Mouse (Mus musculus) heart, postnatal 14 days (tissue): ENCODE measurements at regions not wholly inside any gene's neighbourhood (a gene's known extent, or its start where the extent isn't known, plus 50 kb on each side); places are given as distances from the start of the nearest gene placed in this dataset.
A peak's percentile ranks its signal among the peaks of the same experiment; 100 is the strongest.

Experiments used
- DNase-seq, 2 experiments: peaks; one replicate each; pipeline ENCODE4 v3.0.0; 2021 to 2022
- intact Hi-C: fragments of 180-260 bp; cut with DNase I; formaldehyde crosslinking; loops from one replicate; pipeline ENCODE4 v1.15.1; 2025

- intact Hi-C loops: no loop called here
- peak; percentile 62 to 69 for DNase-seq
These were observed 226.8 kb upstream of the Spdye4c start for GRCm38 (mm10) chr2:128364161-128364560.

- intact Hi-C loops: no loop called here
- no peak for DNase-seq
These were observed 226.0 kb upstream of the Spdye4c start for GRCm38 (mm10) chr2:128365004-128365403.

DNA sequence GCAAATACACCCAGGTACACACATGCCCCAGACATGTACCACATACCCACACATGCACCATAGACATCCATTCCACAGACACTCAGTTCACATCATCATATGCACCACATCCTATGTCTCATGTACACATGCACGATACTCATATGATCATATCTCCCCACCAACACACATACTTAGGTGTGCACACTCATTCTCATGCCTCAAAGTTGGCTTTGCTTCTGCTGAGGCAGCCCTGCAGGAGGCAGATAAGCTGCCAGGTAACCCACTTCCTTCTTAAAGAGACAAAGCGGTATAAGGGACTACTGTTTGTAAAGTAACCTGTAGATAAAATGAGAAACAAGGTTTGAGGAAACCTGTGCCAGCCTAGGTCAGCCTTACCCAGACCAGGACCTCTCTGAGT lies 225.2 kb upstream of the Spdye4c start:
- intact Hi-C loops: no loop called here

GRCm38 (mm10) chr2:128367266-128368150 lies 223.5 kb upstream of the Spdye4c start:
- DNase-seq: no peak
- intact Hi-C loops: no loop called here

More for the DNA sequence above, 225.2 kb upstream of the Spdye4c start:
- DNase-seq: no peak

GRCm38 (mm10) chr2:128368534-128369273 lies 222.3 kb upstream of the Spdye4c start:
- intact Hi-C loops: no loop called here
- no peak for DNase-seq

DNA sequence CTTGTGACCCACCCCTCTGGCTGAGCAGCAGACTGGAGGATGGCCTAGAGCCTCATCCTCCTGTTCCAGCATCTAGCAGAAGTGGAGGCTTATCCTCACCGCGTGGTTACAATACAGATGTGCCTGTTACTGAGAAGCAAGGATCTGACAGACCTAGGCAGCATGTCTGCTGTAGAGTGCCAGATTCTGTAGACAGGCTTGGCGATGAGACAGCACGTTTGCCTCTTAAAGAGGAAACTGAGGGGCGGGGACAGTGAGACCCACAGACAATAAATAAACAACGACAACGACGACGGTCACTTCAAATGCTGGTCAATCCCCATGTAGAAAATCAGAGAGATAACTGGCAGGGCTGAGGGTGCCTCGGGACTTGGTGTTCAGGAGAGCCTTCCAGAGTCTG lies 220.2 kb upstream of the Spdye4c start:
- intact Hi-C loops: no loop called here
- no peak for DNase-seq

DNA sequence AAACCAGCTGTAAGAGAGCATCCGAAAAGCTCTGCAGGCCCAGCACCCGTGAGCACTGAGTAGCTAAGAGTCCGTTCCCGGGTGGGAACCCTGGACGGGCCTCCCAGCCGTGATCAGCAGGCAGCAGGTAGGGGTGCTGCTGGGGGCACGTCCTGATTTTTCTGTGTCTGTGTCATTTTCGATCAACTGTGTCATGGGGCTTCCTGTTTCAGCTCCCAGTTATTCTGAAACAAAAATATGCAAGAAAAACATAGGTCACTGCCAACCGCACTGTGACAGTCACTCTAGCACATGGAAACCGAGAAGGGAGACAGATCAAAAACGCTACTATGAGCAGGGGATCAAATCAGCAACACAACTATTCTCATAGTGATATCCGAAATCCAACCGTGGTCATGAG lies 218.8 kb upstream of the Spdye4c start:
- intact Hi-C loops: no loop called here
- no peak for DNase-seq

DNA sequence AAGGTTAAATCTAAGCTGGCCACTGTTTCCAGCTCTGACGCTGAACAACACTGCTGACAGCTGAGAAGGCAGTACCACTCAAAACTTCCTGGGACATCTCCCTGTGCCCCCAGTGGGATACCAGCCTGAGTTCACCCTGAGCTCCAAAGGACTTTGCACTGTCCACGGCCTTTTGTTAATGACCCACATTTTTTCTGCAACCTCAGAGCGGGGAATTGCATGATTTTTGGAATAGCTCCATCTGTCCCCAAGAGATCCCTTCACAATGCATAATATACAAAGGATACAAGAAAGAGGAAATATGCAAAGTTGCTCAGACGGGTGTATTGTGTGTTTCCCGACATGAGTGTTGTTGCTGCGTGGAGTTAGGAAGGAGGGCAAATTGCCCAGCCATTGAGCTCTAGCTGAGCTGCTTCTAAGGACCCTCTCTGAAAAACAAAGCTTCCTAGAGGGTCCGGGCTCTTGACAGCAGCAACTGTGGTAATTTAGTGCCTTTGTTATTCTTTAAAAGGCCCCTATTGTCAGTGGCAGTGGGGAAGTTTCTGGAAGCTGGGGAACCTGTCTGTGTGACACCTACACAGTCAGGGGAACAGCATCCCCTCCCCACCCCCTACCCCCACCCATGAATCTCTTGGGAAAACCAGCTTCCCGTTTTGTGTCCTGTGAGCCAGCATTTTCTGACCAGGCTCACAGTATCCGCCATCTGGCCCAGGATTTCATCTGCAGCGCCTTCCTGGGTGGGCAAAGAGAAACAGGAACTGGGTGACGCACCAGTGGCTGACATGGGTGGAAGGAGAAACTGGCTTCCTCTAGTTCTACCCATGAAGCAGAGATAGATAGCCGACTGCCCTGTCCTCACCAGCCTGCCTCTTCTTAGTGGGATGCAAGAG lies 217.4 kb upstream of the Spdye4c start:
- intact Hi-C loops: no loop called here
- DNase-seq: peak in 1 of 2 experiments; percentile 30

GRCm38 (mm10) chr2:128374253-128374566 lies 216.8 kb upstream of the Spdye4c start:
- no peak for DNase-seq
- intact Hi-C loops: no loop called here

GRCm38 (mm10) chr2:128374926-128375325 lies 216.1 kb upstream of the Spdye4c start:
- DNase-seq: no peak
- intact Hi-C loops: no loop called here

DNA sequence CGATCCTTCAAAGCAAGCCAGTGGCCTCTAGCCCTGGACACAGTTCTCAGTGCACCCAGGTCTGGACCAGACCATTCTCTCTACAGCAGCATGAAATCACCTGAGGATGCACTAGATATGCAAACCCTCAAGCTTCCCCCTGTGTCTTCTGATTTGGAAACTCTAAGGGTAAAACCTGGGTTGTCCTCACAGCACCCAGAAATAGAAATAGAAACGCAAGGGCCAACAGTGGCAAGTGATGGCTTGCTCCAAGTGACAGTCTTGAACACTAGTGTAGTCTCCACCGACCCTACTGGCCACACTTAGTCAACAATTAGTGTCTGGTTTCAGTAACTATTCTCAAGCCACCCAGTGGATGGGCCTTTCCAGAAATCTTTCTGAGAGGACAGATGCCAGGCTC lies 215.2 kb upstream of the Spdye4c start:
- intact Hi-C loops: no loop called here
- no peak for DNase-seq

DNA sequence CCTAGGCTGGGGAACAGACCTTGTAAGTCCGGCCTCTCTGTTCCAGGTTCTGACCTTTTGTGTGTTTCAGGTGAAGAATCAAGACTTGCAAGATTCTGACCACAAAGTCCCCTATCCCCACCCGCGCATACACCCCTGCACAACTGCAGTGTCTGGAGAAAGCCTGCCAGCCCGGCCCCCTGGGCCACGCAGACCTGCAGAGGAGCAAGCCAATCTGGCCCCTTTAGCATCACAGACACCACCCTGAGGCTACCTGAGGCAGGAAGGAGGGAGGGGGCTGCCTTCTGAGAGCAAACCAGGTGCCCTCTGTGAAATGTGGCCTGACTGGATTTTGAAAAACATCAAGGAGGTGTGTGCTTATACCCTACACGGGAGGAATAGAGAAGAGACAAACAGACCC lies 213.8 kb upstream of the Spdye4c start:
- no peak for DNase-seq
- intact Hi-C loops: no loop called here

DNA sequence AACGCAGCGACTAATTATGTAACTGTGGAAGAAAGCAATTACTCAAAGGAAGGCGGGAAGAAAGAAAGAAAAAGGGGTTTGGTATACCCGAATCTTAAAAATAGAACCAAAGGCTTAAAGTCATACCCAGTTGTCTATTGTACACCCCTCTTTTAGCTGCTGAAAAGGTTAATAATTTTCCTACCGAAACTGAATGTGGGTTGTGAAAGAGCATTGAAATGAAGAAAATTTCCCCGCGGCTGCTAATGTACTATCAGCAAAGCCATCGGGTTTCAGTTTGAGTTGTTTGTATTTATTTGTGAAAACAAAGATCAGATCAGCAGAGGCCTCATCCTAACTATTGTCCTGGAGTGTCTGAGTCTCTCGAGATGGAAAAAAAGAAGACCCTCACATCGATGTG lies 213.3 kb upstream of the Spdye4c start:
- DNase-seq: no peak
- intact Hi-C loops: no loop called here

GRCm38 (mm10) chr2:128378456-128378855 lies 212.6 kb upstream of the Spdye4c start:
- intact Hi-C loops: no loop called here
- no peak for DNase-seq

GRCm38 (mm10) chr2:128379151-128379550 lies 211.9 kb upstream of the Spdye4c start:
- no peak for DNase-seq
- intact Hi-C loops: no loop called here

DNA sequence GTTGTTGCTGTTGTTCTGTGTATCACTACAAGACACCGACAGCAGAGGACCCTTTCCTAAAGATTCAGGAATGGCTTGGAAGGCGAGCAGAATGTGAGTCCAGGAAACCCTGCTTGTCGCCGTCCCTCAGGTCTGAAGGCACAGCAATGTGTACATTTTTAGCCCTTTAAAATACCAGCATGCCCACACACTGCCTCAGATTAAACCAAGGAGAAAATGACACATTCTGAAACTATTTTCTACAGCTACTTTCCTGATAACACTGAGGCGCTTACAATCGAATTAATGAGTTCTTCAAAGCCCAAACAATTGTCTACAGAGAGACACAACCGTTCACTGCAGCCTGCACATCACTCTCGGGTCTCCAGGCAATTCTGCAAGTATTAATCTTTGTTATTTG lies 211.5 kb upstream of the Spdye4c start:
- no peak for DNase-seq
- intact Hi-C loops: no loop called here

- no peak for DNase-seq
- intact Hi-C loops: no loop called here
These were observed 210.4 kb upstream of the Spdye4c start for GRCm38 (mm10) chr2:128380581-128380980.

DNA sequence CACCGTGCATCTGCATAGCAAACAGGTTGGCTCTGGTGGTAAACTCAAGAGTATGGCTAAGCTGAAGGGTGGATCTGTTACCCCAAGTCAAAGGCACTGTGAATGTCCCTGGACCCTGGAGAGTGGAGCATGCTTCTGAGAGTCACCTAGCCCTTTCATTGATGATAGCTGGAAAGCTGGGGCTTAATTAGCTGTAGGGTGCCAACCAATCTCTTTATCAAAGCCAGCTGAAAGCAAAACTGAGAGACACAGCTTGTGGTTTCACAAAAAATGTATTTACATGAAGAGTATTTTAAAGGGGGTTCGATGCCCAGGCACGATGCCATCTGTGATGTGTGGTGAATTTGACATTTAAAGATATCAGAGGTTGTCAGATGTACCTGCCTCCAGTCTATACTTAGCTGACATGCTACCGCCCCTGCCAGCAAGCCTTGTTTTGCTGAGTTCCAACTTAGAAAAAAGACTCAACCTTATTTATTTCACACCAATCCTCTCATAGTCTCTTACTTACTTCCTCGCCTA lies 209.3 kb upstream of the Spdye4c start:
- intact Hi-C loops: no loop called here

DNA sequence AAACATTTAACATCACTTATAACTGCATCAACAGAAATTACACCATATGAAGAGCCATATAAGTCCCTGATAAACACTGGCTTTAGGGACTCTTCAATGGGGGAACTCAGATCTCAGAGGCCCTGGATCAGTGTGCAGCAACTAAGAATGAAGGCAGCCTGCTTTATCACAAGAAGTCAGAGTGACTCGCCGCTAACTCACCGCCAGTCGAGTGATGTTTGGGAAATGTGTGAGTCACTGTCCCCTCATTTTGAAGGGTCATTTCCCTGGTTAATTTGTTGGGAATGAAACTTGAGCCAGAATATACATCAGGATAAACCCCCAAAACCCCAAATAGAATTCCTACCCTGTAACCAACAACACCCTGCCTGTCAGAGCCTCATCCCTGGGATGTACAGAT lies 208.5 kb upstream of the Spdye4c start:
- intact Hi-C loops: no loop called here
- no peak for DNase-seq

More for the DNA sequence above, 209.3 kb upstream of the Spdye4c start:
- no peak for DNase-seq

GRCm38 (mm10) chr2:128384612-128385011 lies 206.4 kb upstream of the Spdye4c start:
- intact Hi-C loops: no loop called here
- DNase-seq: no peak
